In genomic region chr8:12075943-12076342, GRCm38 (mm10) we compare ENCODE assay signal across 12 mouse cellular contexts.
DNase-seq lines count a peak whose midpoint lies in the region.
"Had no signal": no experiment of that assay in that cellular context is flagged by ENCODE, and none has a peak within 500 bp of the region (broad histone marks: within the 10 kb centered on the region; RNA-seq: fewer than 3 reads in every experiment).

No protein-coding gene starts in this region.

- peak; percentile 45 for DNase-seq in adrenal gland, adult 2 months
- no peak for DNase-seq in adrenal gland, adult 18-20 months (ENCODE audit: low spot score in 2 of 2)
- DNase-seq in adrenal gland, postnatal 14 days = peak; percentile 14
- no peak for DNase-seq in adrenal gland, postnatal 4 days (ENCODE audit: low spot score in 2 of 2)
- DNase-seq in adrenal gland, postnatal 36 days = peak; percentile 34 to 47
- DNase-seq in cerebellum, adult 9-10 months = no peak
- DNase-seq: cerebellum, adult 11-12 months; cerebellum, adult 2 months; cerebellum, adult 9-11 months; cerebellum, postnatal 14 days; cerebellum, postnatal 36 days; embryo, embryonic 11 days had no signal

Comparison
In these comparisons a context has a peak if more than half of its experiments do, and no peak if none do; other contexts are left out.
1. DNase-seq: peak in adrenal gland, adult 2 months (single experiment), adrenal gland, postnatal 14 days (single experiment) and adrenal gland, postnatal 36 days (2 of 2); none in adrenal gland, adult 18-20 months (0 of 2), adrenal gland, postnatal 4 days (0 of 2) and cerebellum, adult 9-10 months (single experiment).